Mouse (Mus musculus) cerebellum, adult 11-12 months (tissue): ENCODE results near the gene Lonp1.
"Not testable (repeated sequence)": the region's sequence is repeated elsewhere in the genome, so short reads cannot be mapped to it uniquely, and the experiment has no call there.

Source experiments
- DNase-seq: peaks from one replicate; pipeline ENCODE4 v3.0.0; 2022

Gene Lonp1

GRCm38 (mm10) chr17:56617628-56618027 lies 9.1 kb downstream of the Lonp1 start:
- DNase-seq: peak; percentile 12

DNA sequence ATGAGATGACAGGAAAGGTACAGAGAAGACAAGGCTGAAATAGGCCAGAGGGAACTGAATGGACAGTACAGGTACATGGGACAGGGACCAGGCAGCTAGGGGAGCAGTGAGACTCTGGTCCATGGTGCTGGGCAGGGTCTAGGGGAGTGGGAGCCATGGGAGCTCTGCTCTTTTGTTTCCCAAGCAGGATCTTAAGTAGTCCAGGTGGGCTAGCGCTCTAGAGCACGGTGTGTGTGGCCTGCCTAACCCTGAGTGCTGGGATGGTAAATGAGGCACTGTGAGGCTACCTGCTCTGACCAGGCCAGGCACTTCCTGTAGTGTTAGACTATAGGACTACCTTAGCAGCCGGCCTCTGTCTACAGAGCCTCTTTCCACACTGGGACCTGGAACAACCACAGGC lies 10.0 kb downstream of the Lonp1 start:
- DNase-seq: peak; percentile 7

DNA sequence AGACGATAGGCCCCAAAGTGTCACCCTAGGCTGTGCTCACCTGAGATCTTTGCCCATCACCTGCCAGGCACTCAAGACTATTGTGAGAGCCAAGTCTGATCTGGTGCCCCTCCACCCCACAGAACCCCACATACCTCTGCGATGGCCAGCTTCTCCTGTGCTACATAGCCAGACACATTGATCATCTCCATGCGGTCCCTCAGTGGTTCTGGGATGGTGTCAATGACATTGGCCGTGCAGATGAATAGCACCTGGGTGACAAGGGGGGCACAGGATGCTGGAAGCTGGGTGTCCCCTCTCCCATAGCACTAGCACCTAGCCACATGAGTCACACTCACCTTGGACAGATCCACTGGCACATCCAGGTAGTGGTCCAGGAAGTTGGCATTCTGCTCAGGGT lies 10.9 kb downstream of the Lonp1 start:
- DNase-seq: peak; percentile 29

DNA sequence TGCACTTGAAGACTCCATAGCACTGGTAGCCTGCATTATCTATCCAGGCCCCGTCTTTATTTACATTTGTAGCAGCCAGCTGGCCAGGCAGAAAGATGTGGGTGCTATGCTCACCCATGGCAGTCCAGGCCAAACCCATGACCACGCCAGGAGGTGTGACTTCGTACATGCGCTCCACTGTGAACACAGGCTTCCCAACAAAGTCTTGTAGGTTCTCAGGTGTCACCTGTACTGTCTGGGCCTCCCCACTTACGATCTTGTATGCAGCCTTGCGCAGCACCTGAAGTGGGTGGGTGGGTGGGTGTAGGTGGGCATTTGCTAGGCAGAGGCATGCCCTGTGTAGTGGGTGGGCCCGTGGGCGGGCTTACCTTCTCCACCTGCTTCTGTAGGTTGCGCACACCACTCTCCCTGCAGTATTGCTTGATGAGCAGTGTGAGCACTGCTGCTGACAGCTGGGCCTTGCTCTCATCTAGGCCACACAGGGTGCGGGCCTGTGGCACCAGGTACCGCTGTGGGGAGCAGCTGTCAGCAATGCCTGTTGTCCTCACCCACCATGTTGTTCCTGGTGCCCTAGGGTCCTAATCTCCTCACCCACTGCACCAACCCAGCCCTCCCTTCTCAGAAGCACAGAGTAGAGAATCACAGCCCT lies 11.4 kb downstream of the Lonp1 start:
- peak; percentile 36 for DNase-seq

- peak; percentile 66 for DNase-seq
Observed at GRCm38 (mm10) chr17:56614391-56615135, 12.1 kb downstream of the Lonp1 start.

GRCm38 (mm10) chr17:56613893-56614292 lies 12.8 kb downstream of the Lonp1 start:
- peak; percentile 67 for DNase-seq

GRCm38 (mm10) chr17:56613236-56613844 lies 13.3 kb downstream of the Lonp1 start, which contains the start of gene Rpl36:
Gene Rpl36 (plus strand): TSS chr17:56613416.
- DNase-seq: peak; percentile 94

DNA sequence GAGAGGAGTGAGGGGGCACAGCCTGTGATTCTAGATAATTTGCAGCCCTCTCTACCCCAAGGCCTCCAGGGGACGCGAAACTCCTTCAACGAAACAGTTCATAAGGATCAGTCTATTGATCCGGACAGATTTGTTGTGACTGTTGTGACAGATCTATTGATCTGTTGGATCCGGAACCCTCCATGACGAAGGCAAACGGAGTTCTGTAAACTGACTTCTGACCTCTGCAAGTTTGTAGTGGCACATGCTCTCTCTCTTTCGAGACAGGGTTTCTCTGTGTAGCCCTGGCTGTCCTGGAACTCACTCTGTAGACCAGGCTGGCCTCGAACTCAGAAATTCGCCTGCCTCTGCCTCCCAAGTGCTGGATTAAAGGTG lies 14.1 kb downstream of the Lonp1 start:
- DNase-seq: not testable (repeated sequence)

DNA sequence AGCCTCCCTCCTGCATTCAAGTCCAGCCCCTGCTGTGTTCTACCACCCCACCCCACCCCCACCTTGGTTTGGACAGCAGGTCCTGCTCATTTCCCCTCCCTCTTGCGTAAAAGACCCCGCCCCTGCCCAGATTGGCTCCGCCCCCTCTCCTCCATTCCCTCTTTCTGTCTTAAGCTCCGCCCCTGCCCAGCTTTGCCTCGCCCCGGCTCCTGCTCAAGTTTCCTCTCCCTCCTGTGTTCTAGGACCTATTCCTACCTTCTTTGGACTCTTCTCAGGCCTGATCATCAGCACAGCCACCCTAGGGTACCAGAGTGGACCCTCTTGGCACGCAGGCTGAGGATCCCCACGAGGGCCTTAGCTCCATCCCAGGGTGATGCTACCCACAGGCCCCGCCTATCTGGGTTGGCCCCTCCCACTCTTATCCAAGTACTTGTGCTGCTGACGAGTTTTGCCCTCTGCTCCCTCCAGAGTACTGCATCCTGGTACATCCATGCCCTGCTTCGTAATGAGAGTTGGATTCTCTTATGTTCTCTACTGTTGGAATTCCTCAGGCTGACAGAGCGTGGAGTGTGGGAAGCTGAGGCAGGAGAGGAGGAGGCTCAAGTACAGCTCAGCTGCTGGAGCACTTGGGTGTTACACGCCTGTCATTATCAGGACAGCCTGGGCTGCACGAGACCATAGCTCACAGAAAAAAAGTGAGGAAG lies 14.7 kb downstream of the Lonp1 start:
- DNase-seq: peak; percentile 72

DNA sequence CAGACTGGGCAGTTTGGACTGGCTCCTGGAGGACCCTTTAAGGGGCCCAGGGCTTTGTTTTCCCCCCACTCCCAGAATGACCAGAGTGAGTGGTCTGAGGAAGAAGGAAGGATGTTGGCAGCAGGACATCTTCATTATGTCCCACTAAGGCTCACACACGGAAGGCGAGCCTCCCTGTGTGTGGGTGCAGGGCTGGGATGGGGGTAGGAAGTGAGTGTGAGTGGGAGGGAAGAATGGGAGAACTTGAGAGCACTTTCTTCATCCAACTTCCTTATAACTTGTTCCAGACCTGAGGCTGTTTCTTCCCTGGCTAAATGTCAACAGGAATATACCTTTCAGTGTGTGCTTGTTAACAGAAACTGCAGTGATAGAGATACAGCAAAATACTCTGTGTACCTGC lies 15.4 kb downstream of the Lonp1 start:
- DNase-seq: no peak

DNA sequence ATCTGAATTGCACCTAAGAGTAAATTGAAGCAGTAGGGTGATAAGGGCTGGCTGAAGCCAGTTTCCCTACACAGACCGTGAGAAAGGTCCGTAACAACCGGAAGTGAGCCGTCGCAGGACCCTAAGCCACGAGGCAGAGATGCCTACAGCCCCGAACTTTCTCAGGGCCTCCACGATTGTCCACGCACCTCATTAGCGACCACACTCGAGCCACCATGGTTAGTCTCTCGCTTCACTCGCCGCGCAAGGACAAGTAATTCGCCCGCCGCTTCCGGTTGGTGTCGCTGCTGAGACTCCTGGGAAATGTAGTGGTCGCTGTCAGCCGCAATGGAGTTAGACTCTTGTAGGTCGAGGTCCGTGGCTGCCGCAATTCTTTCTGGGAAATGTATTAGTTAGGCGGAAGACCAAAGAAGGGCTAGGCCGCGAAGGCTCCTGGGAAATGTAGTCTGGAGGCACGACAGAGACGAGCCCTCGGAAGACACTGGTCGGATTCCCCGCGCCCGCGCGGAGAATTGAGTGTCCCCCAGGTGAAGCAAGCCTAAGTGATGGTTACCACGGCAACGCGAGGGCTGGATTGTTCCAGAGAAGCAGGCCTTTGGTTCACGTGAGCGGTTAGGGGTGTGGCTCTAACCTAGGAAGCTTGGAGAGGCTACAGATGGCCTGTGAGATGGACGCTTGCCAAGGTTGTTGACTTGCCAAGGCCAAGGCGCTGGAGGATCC lies 17.1 kb downstream of the Lonp1 start, which contains the start of gene 2410015M20Rik:
Gene 2410015M20Rik (minus strand): TSS at position 320 of the 720 bp plus-strand sequence.
- peak; percentile 98 for DNase-seq

GRCm38 (mm10) chr17:56608699-56609098 lies 18.0 kb downstream of the Lonp1 start:
- DNase-seq: peak; percentile 71

DNA sequence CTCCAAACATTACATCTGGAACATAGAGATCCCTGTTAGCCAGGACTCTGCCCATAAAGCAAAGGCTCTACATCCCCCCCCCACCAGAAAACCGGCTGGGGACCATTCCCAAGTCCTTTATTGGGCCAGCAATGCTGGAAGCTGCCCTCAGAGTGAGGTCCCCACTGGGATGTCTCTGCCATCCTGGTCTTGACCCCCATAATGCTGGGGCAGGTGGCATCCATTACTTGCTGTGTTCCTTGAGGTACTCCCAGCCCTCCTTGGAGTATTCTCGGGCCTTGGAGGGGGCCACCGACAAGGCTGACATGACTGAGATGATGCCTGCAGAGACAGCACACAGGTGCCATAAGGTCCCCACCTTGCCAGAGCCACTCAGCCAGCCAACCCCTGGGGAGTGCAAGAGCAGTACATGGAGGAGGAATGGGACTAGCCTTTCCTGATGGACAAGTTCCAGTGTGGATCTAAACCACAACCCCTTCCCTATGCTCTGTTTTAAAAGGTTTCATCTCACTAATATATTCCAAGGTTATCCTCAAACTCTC lies 19.1 kb downstream of the Lonp1 start:
- peak; percentile 51 for DNase-seq

- DNase-seq: no peak
Observed at GRCm38 (mm10) chr17:56605431-56605830, 21.3 kb downstream of the Lonp1 start.

DNA sequence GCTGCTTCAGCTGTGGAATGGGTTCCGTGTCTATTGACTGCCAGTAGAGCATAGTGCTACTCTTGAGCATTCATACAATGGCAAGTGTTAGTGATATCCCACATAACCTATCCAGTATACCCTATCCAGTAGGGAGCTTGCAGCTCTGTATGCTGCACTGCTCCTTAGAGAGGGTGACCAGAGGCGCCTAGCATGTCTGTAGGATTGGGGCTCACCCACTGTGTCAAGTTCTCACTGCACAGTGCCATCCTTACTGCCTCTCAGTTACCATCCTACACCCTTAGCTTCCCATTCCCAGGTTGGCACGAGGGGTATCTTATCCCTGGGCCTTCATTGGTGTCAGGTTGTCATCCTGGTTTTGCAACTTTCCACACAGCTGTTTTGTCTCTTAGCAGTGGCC lies 22.3 kb downstream of the Lonp1 start:
- no peak for DNase-seq

DNA sequence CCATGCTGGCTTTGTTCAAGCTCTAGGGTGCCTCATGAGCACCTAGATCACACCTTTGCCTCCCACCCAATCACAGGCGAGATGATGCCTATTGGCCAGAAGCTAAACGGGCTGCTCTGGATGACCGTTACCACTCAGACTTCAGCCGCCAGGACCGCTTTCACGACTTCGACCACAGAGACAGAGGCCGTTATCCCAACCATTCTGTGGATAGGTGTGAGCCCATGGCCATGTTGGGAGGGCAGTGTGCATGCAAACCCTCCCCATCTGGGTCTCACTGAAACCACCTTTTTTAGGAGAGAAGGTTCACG lies 22.7 kb downstream of the Lonp1 start:
- no peak for DNase-seq

GRCm38 (mm10) chr17:56603186-56604069 lies 23.3 kb downstream of the Lonp1 start:
- DNase-seq: peak; percentile 57

DNA sequence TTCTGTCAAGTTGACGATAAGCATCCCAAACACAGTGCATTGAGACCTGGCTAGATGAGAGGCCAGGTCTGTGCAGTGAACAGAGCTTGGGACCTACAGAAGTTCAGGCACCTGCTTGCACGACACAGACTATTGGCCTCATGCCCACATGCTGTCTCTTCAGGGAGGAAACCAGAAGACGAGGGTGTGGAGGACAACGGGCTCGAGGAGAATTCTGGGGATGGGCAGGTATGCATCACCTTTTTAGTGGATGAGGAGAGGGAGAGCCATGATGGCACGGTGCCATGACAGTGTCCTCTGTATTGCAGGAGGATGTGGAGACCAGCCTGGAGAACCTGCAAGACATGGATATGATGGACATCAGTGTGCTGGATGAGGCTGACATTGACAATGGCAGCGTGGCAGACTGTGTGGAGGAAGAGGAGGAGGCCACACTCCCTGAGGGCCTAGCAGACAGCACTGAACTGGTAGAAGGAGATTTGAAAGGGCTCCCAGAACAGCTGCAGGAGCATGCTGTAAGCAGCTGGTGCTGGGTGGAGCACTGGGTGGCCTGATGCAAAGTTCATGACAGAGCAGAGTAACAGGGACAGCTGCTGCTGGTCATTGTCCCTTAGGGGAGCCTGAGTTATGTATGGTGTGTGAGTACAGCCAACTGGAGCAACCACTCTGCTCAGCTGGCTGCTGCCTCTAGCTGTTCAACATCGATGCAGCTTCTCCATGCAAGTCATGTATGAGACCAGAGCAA lies 33.0 kb downstream of the Lonp1 start:
- peak; percentile 43 for DNase-seq

DNA sequence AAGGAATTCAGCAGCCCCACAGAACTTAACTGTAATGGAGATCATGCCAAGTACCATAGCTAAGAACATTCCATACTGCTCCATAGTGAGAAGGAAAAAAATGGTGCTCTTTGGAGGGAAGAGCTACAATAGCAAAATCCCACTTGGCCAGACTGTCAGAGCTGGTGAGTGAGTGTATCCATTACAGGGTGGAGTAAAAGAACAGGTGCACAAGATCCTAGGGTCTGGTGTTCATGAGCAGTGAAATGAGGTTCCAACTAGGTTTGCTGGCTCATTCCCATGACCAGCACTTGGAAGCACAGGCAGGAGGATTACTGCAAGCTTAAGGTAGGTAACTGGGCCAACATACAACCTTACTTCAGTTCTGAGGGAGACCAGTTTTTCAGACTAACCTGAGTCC lies 34.1 kb downstream of the Lonp1 start:
- no peak for DNase-seq

- DNase-seq: no peak
Observed at GRCm38 (mm10) chr17:56588921-56589320, 37.8 kb downstream of the Lonp1 start.

- DNase-seq: no peak
Observed at GRCm38 (mm10) chr17:56587773-56588172, 38.9 kb downstream of the Lonp1 start.
